Mouse (Mus musculus) E14TG2a.4 (cell line): ENCODE measurements at regions not wholly inside any gene's neighbourhood (a gene's known extent, or its start where the extent isn't known, plus 50 kb on each side); places are given as distances from the start of the nearest gene placed in this dataset.

Experiments used
- CTCF ChIP-seq: conservative IDR thresholded peaks from 2 replicates; pipeline ENCODE4 v1.5.1; 2014; ENCODE audit warnings: low read length
- NANOG ChIP-seq: IDR thresholded peaks from 2 replicates; pipeline ENCODE4 v1.6.1; 2014; ENCODE audit warnings: borderline replicate concordance, low read length, mixed read lengths
- POU5F1 ChIP-seq: IDR thresholded peaks from 2 replicates; pipeline ENCODE4 v1.6.1; 2014; ENCODE audit warnings: low read length, borderline replicate concordance

- TF ChIP-seq CTCF, result no peak
- no peak for TF ChIP-seq POU5F1
- no peak for TF ChIP-seq NANOG
Measured at GRCm38 (mm10) chr1:77727561-77727960, 212.7 kb upstream of the Epha4 start.
